21 mouse cellular contexts compared by ENCODE assay signal in genomic region chr16:84873805-84874204, GRCm38 (mm10). TPM values are rescaled to one million over a fixed set of nuclear protein-coding genes. Genes with fewer than 3 reads are reported as not detected.
DNase-seq lines count a peak whose midpoint lies in the region; ATAC-seq and TF ChIP-seq lines count a peak whose summit lies in the region.
"Had no signal": no experiment of that assay in that cellular context is flagged by ENCODE, and none has a peak within 500 bp of the region (broad histone marks: within the 10 kb centered on the region; RNA-seq: fewer than 3 reads in every experiment).

No protein-coding gene starts in this region.

- no peak overlapping the region for H3K4me2 ChIP-seq in liver, postnatal 0 days (ENCODE audit: low read depth, low read length)
- no peak overlapping the region for H3K4me2 ChIP-seq in liver, embryonic 11.5 days
- H3K4me2 ChIP-seq in midbrain, embryonic 11.5 days, result no peak overlapping the region
- no peak overlapping the region for H3K4me2 ChIP-seq in midbrain, embryonic 15.5 days

- TF ChIP-seq EP300 in liver, postnatal 0 days (IDR thresholded peaks at IDR 0.05; ENCODE audit: low read depth), result no peak

- no peaks in the 10 kb centered on the region for H3K79me2 ChIP-seq in liver, adult 2 months (ENCODE audit: control insufficient read depth, insufficient read depth, low read length)

- 48% methylated on average over 8 of the region's 8 CpGs for WGBS in liver, adult 2 months
- WGBS in liver, postnatal 0 days (ENCODE audit: insufficient replicate concordance), result 69% methylated on average over 8 of the region's 8 CpGs
- WGBS in liver, embryonic 11.5 days, result 79% methylated on average over 8 of the region's 8 CpGs
- 85% methylated on average over 8 of the region's 8 CpGs for WGBS in midbrain, embryonic 11.5 days
- WGBS in midbrain, embryonic 15.5 days, result 79% methylated on average over 8 of the region's 8 CpGs

- TF ChIP-seq POLR2A in liver, adult 2 months (IDR thresholded peaks at IDR 0.05; ENCODE audit: extremely low read depth, insufficient read depth, low read length), result no peak

- no peaks in the 10 kb centered on the region for H3K36me3 ChIP-seq in liver, adult 2 months (ENCODE audit: control insufficient read depth, insufficient read depth, low read length)
- no peaks in the 10 kb centered on the region for H3K36me3 ChIP-seq in liver, postnatal 0 days (replicated peaks; ENCODE audit: insufficient read depth, low read length)
- H3K36me3 ChIP-seq in liver, embryonic 11.5 days (ENCODE audit: control insufficient read depth, insufficient read depth, low read length), result no peaks in the 10 kb centered on the region
- no peaks in the 10 kb centered on the region for H3K36me3 ChIP-seq in midbrain, embryonic 11.5 days (ENCODE audit: control insufficient read depth, insufficient read depth, low read length)
- no peaks in the 10 kb centered on the region for H3K36me3 ChIP-seq in midbrain, embryonic 15.5 days (replicated peaks)
- H3K36me3 ChIP-seq: G1E had no signal

- no peak overlapping the region for H3K9ac ChIP-seq in liver, adult 2 months (ENCODE audit: low read depth, low read length)
- H3K9ac ChIP-seq in liver, postnatal 0 days (replicated peaks), result no peak overlapping the region
- H3K9ac ChIP-seq in liver, embryonic 11.5 days (ENCODE audit: low read depth, low read length), result no peak overlapping the region
- H3K9ac ChIP-seq in midbrain, embryonic 11.5 days (ENCODE audit: low read length), result no peak overlapping the region
- no peak overlapping the region for H3K9ac ChIP-seq in midbrain, embryonic 15.5 days

- ATAC-seq in liver, postnatal 0 days, result peak; percentile 63
- no peak for ATAC-seq in liver, embryonic 11.5 days (replicated peaks; ENCODE audit: low FRiP score)
- no peak for ATAC-seq in midbrain, embryonic 11.5 days (ENCODE audit: low FRiP score)
- ATAC-seq in midbrain, embryonic 15.5 days (replicated peaks), result no peak
- ATAC-seq: activated CD4-positive, CD25-positive, alpha-beta regulatory T cell, adult 4 months; CD4-positive, CD25-positive, alpha-beta regulatory T cell, adult 4 months; Patski had no signal

- no peak overlapping the region for H3K27ac ChIP-seq in liver, adult 2 months (replicated peaks; ENCODE audit: insufficient read depth, low read depth, low read length)
- H3K27ac ChIP-seq in liver, postnatal 0 days (ENCODE audit: low read depth), result no peak overlapping the region
- no peak overlapping the region for H3K27ac ChIP-seq in liver, embryonic 11.5 days (ENCODE audit: low read depth, low read length)
- H3K27ac ChIP-seq in midbrain, embryonic 11.5 days (ENCODE audit: low read depth, low read length), result no peak overlapping the region
- H3K27ac ChIP-seq in midbrain, embryonic 15.5 days, result no peak overlapping the region

- no peaks in the 10 kb centered on the region for H3K9me3 ChIP-seq in liver, postnatal 0 days (ENCODE audit: low read length)
- H3K9me3 ChIP-seq in liver, embryonic 11.5 days (ENCODE audit: control insufficient read depth, low read length), result no peaks in the 10 kb centered on the region
- H3K9me3 ChIP-seq in midbrain, embryonic 11.5 days (ENCODE audit: control insufficient read depth, low read length), result no peaks in the 10 kb centered on the region
- H3K9me3 ChIP-seq in midbrain, embryonic 15.5 days, result no peaks in the 10 kb centered on the region
- H3K9me3 ChIP-seq: G1E had no signal

- peak; percentile 34 for DNase-seq in liver, adult 2 months (ENCODE audit: extremely low read depth, low read depth, low spot score)
- no peak for DNase-seq in liver
- DNase-seq in liver, postnatal 0 days, result no peak
- no peak for DNase-seq in liver, embryonic 11.5 days (ENCODE audit: low spot score)
- DNase-seq in midbrain, embryonic 11.5 days (ENCODE audit: low spot score, missing footprints), result peak; percentile 54
- DNase-seq: adrenal gland, adult 2 months; adrenal gland, adult 8-10 months; adrenal gland, postnatal 10 days; adrenal gland, postnatal 14 days; adrenal gland, postnatal 25 days; adrenal gland, postnatal 36 days; B cell, adult 2 months; cerebellum, adult 11 months; cerebellum, adult 11-12 months; cerebellum, adult 18-20 months had no signal

- no peak overlapping the region for H3K4me3 ChIP-seq in liver, adult 2 months (ENCODE audit: insufficient read depth, low read depth, low read length)
- H3K4me3 ChIP-seq in liver, postnatal 0 days (ENCODE audit: low read depth, low read length), result no peak overlapping the region
- no peak overlapping the region for H3K4me3 ChIP-seq in liver, embryonic 11.5 days (ENCODE audit: low read depth, low read length)
- no peak overlapping the region for H3K4me3 ChIP-seq in midbrain, embryonic 11.5 days (ENCODE audit: low read depth, low read length)
- H3K4me3 ChIP-seq in midbrain, embryonic 15.5 days, result no peak overlapping the region

- no peaks in the 10 kb centered on the region for H3K4me1 ChIP-seq in liver, adult 2 months (ENCODE audit: control insufficient read depth, insufficient read depth, low read length)
- no peaks in the 10 kb centered on the region for H3K4me1 ChIP-seq in liver, postnatal 0 days (ENCODE audit: insufficient read depth)
- H3K4me1 ChIP-seq in liver, embryonic 11.5 days (replicated peaks; ENCODE audit: control insufficient read depth, insufficient read depth, low read length), result no peaks in the 10 kb centered on the region
- no peaks in the 10 kb centered on the region for H3K4me1 ChIP-seq in midbrain, embryonic 11.5 days (ENCODE audit: control insufficient read depth, insufficient read depth, low read length)
- peaks cover 11% of the 10 kb centered on the region; the same call in 1 of the 2 replicates for H3K4me1 ChIP-seq in midbrain, embryonic 15.5 days

- no peak for TF ChIP-seq CTCF in liver, adult 2 months (IDR thresholded peaks at IDR 0.05; ENCODE audit: low read depth, low read length)
- no peak for TF ChIP-seq CTCF in liver, postnatal 0 days (IDR thresholded peaks at IDR 0.05; ENCODE audit: low read depth)

- H3K27me3 ChIP-seq in liver, adult 2 months (ENCODE audit: control insufficient read depth, insufficient read depth, low read length), result no peaks in the 10 kb centered on the region
- no peaks in the 10 kb centered on the region for H3K27me3 ChIP-seq in liver, postnatal 0 days (ENCODE audit: insufficient read depth, low read length)
- no peaks in the 10 kb centered on the region for H3K27me3 ChIP-seq in liver, embryonic 11.5 days (replicated peaks; ENCODE audit: control insufficient read depth, insufficient read depth, low read length)
- H3K27me3 ChIP-seq in midbrain, embryonic 11.5 days (ENCODE audit: control insufficient read depth, insufficient read depth, low read length), result no peaks in the 10 kb centered on the region
- no peaks in the 10 kb centered on the region for H3K27me3 ChIP-seq in midbrain, embryonic 15.5 days (replicated peaks)
- H3K27me3 ChIP-seq: CH12.LX, Patski had no signal

RNA-seq across cellular contexts. Expression of gene Atp5j, which starts 38.4 kb away (rescaled TPM):
- 296 and 354 TPM in 2 replicates for total RNA-seq in liver, adult 2 months (2014; rRNA removed)
- polyA plus RNA-seq in liver, adult 2 months (2012; rRNA removed), result 196 and 235 TPM in 2 replicates
- polyA plus RNA-seq in liver, postnatal 0 days (2015; fragmentation: Nextera tagmentation; extraction: Ambion mirVana), result 805 and 808 TPM in 2 replicates
- 814 and 841 TPM in 2 replicates for polyA plus RNA-seq in liver, embryonic 11.5 days (2014; fragmentation: Nextera tagmentation; extraction: Ambion mirVana)
- polyA plus RNA-seq in midbrain, embryonic 11.5 days (2014; fragmentation: Nextera tagmentation; extraction: Ambion mirVana), result 778 and 822 TPM in 2 replicates
- 708 and 715 TPM in 2 replicates for polyA plus RNA-seq in midbrain, embryonic 15.5 days (2015; fragmentation: Nextera tagmentation; extraction: Ambion mirVana)

RNA-seq across cellular contexts. Expression of gene Gabpa, which starts 39.1 kb away (rescaled TPM):
- 32.3 and 36.4 TPM in 2 replicates for total RNA-seq in liver, adult 2 months (2014; rRNA removed)
- 5.8 and 6.7 TPM in 2 replicates for polyA plus RNA-seq in liver, adult 2 months (2012; rRNA removed)
- polyA plus RNA-seq in liver, postnatal 0 days (2015; fragmentation: Nextera tagmentation; extraction: Ambion mirVana), result 7.9 and 9.2 TPM in 2 replicates
- polyA plus RNA-seq in liver, embryonic 11.5 days (2014; fragmentation: Nextera tagmentation; extraction: Ambion mirVana), result 37.5 and 40.9 TPM in 2 replicates
- polyA plus RNA-seq in midbrain, embryonic 11.5 days (2014; fragmentation: Nextera tagmentation; extraction: Ambion mirVana), result 41.2 and 45.1 TPM in 2 replicates
- polyA plus RNA-seq in midbrain, embryonic 15.5 days (2015; fragmentation: Nextera tagmentation; extraction: Ambion mirVana), result 17.5 and 18.7 TPM in 2 replicates

Comparison
In these comparisons a context has a peak if more than half of its experiments do, and no peak if none do; other contexts are left out.
1. DNase-seq: peak in liver, adult 2 months (single experiment) and midbrain, embryonic 11.5 days (single experiment); none in liver (single experiment), liver, postnatal 0 days (single experiment) and liver, embryonic 11.5 days (single experiment).